Mouse (Mus musculus): ENCODE results near the gene Gm14406. TPM values are rescaled to one million over a fixed set of nuclear protein-coding genes. Genes with fewer than 3 reads are reported as not detected.
"Not testable (repeated sequence)": the region's sequence is repeated elsewhere in the genome, so short reads cannot be mapped to it uniquely, and the experiment has no call there.

The Gm14406 gene
- polyA plus RNA-seq (2015; fragmentation: Nextera tagmentation; extraction: Ambion mirVana), result not detected in 2 replicates

DNA sequence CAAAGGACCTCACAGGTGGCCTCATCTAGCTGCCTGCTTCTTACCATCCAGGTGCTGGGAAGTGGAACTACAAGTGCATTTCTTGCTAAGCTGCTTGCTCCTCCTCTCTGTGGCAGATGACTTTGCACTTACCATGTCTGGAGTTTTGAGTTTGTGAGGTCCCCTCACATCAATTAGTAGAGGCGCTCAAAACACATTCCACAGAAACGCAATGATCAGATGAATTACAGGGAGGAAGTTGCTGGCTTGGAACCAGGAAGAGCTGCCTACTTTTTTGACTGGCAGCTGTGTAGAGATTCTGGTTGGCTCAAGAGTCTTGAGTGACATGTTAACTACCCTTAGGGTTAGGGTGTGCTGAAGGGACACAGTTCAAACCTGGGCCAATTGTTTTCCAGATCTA is at the start of gene Gm14406:
Gene Gm14406, minus strand, starts transcription at position 213 of the 400 bp plus-strand sequence.
- not testable (repeated sequence) for H3K4me2 ChIP-seq (replicated peaks; ENCODE audit: low read depth, low read length); H3K36me3 ChIP-seq (ENCODE audit: insufficient read depth, low read length); H3K9ac ChIP-seq (replicated peaks; ENCODE audit: low read depth); H3K9me3 ChIP-seq (ENCODE audit: low read length); H3K4me3 ChIP-seq (ENCODE audit: low read depth, low read length); DNase-seq (ENCODE audit: low spot score); H3K27me3 ChIP-seq (replicated peaks; ENCODE audit: insufficient read depth, low read length); H3K27ac ChIP-seq (ENCODE audit: low read length); H3K4me1 ChIP-seq (ENCODE audit: insufficient read depth, low read depth, low read length); ATAC-seq
- 82% methylated on average over 2 of the region's 2 CpGs for WGBS

DNA sequence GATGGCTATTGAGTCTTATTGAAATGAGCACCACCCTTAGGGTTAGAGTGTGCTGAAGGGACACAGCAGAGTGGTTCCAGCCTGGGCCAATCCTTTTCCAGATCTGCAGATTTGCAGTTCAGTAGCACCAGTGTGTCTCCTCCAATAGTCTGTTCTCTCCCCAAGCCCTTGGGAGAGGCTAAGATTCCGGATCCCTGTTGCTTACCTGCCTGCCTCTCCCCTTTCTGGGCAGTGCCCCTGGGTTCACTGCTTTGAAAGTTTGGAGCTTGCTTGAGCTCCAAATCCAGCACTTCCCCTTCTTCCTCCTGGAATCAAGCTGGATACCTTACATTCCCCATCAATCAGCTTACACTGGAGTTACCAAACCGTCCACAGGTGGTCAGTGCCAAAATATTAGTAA is 2.9 kb downstream of the Gm14406 start:
- H3K4me2 ChIP-seq (replicated peaks; ENCODE audit: low read depth, low read length); ATAC-seq; H3K9me3 ChIP-seq (ENCODE audit: low read length); H3K4me1 ChIP-seq (ENCODE audit: insufficient read depth, low read depth, low read length); H3K4me3 ChIP-seq (ENCODE audit: low read depth, low read length); H3K27me3 ChIP-seq (replicated peaks; ENCODE audit: insufficient read depth, low read length); H3K27ac ChIP-seq (ENCODE audit: low read length); DNase-seq (ENCODE audit: low spot score); H3K9ac ChIP-seq (replicated peaks; ENCODE audit: low read depth); H3K36me3 ChIP-seq (ENCODE audit: insufficient read depth, low read length): not testable (repeated sequence)
- 71% methylated on average over 1 of the region's 2 CpGs for WGBS

DNA sequence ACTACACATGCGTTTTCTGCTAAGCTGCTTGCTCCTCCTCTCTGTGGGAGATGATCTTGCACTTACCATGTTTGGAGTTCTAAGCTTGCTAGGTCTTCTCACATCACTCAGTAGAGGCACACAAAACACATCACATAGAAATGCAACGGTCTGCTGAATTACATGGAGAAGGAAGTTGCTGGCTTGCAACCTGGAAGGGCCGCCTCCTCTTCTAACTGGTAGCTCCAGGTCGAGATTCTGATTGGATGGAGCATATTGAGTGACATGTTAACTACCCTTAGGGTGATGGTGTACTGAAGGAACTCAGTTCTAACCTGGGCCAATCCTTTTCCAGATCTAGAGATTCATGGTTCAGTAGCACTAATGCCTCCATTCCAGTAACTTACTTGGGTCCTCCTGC is 18.6 kb downstream of the Gm14406 start:
- H3K4me3 ChIP-seq (ENCODE audit: low read depth, low read length); H3K36me3 ChIP-seq (ENCODE audit: insufficient read depth, low read length); H3K9me3 ChIP-seq (ENCODE audit: low read length); ATAC-seq; H3K9ac ChIP-seq (replicated peaks; ENCODE audit: low read depth); H3K27ac ChIP-seq (ENCODE audit: low read length); H3K27me3 ChIP-seq (replicated peaks; ENCODE audit: insufficient read depth, low read length); H3K4me2 ChIP-seq (replicated peaks; ENCODE audit: low read depth, low read length); DNase-seq (ENCODE audit: low spot score); H3K4me1 ChIP-seq (ENCODE audit: insufficient read depth, low read depth, low read length): not testable (repeated sequence)
- WGBS, result 58% methylated on average over 4 of the region's 4 CpGs

DNA sequence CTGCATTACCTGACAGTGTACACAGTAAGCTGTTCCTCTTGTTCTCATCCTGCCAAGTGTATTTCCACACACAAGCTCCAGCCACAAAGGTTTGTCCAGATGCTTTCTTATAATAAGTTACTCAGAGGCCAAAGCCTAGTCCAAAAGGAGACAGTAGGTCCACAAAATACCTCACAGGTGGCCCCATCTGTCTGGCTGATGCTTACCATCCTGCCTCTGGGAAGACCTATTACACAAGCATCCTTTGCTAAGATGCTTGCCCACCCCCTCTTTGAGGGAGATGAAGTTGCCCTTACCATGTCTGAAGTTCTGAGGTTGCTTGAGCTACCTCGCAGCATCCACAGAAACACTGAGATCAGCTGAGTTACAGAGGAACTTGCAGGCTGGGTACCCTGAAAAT is 22.7 kb downstream of the Gm14406 start:
- H3K27ac ChIP-seq (ENCODE audit: low read length); H3K9ac ChIP-seq (replicated peaks; ENCODE audit: low read depth); H3K27me3 ChIP-seq (replicated peaks; ENCODE audit: insufficient read depth, low read length); H3K4me2 ChIP-seq (replicated peaks; ENCODE audit: low read depth, low read length); H3K4me1 ChIP-seq (ENCODE audit: insufficient read depth, low read depth, low read length); H3K4me3 ChIP-seq (ENCODE audit: low read depth, low read length); H3K36me3 ChIP-seq (ENCODE audit: insufficient read depth, low read length); DNase-seq (ENCODE audit: low spot score); ATAC-seq; H3K9me3 ChIP-seq (ENCODE audit: low read length): not testable (repeated sequence)
- 60% methylated on average over 1 of the region's 1 CpGs for WGBS

DNA sequence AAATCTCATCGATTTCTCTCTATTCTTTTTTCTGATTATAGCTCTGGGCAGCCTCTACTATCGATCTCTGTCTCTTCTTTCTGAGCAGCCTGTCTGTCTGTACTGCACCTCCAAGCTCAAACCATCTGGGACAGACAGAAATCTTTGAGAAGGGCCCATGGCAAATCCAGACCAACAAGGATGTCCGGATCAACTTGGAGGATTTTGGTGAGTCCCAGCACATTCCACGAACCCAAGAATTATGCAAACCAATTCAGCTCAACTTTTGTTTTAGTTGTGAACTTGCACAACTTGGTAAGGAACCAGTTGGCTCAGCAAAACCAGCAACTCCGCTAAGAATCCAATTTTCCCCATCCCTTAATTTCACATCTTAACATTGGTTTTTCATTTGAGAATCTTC is 40.3 kb downstream of the Gm14406 start:
- 75% methylated on average over 5 of the region's 5 CpGs for WGBS
- H3K27ac ChIP-seq (ENCODE audit: low read length); H3K4me1 ChIP-seq (ENCODE audit: insufficient read depth, low read depth, low read length); H3K36me3 ChIP-seq (ENCODE audit: insufficient read depth, low read length); H3K4me3 ChIP-seq (ENCODE audit: low read depth, low read length); H3K27me3 ChIP-seq (replicated peaks; ENCODE audit: insufficient read depth, low read length); H3K9ac ChIP-seq (replicated peaks; ENCODE audit: low read depth); ATAC-seq; H3K9me3 ChIP-seq (ENCODE audit: low read length); DNase-seq (ENCODE audit: low spot score); H3K4me2 ChIP-seq (replicated peaks; ENCODE audit: low read depth, low read length): not testable (repeated sequence)

DNA sequence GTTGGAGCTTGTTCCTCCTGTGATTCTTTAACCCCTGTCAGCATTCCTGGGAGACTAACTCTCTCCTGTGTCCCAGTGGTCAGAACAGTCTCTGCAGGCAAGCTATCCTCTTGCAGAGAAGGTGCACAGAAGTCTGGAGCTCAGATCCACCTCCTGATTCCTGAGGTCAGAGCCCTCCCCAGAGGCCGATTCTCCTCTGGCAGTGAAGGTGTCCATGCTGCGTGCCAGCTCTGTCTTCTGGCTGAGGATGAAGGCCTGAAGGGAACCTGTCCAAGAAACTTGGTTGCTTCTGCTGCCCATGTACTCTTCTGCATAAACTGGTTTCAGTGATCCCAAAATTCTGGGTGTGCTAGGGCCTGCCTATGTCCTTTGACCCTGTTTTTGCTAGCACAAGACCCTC is 40.9 kb downstream of the Gm14406 start:
- H3K9ac ChIP-seq (replicated peaks; ENCODE audit: low read depth); H3K4me3 ChIP-seq (ENCODE audit: low read depth, low read length); ATAC-seq; H3K4me1 ChIP-seq (ENCODE audit: insufficient read depth, low read depth, low read length); H3K27ac ChIP-seq (ENCODE audit: low read length); H3K4me2 ChIP-seq (replicated peaks; ENCODE audit: low read depth, low read length); H3K9me3 ChIP-seq (ENCODE audit: low read length); H3K36me3 ChIP-seq (ENCODE audit: insufficient read depth, low read length); H3K27me3 ChIP-seq (replicated peaks; ENCODE audit: insufficient read depth, low read length); DNase-seq (ENCODE audit: low spot score): not testable (repeated sequence)
- 72% methylated on average over 2 of the region's 2 CpGs for WGBS

DNA sequence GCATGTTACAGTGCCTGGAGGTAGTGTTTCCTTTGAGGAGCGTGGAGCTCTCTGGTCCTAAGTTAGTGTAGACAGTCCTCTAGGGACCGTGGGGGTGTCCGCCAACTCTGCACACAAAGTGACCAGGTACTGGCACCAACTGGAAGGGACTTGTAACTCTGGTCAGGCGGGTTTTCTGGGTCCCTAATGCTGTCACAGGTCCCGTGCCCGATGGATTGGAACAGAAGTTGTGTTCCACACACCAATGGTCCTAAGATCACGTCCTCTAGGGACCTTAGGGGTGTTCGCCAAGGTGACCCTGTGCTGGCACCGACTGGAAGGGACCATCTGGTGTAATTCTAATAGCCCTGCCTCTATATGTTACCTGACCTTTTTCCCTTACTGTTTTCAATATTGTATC is 42.1 kb downstream of the Gm14406 start:
- 75% methylated on average over 9 of the region's 9 CpGs for WGBS

DNA sequence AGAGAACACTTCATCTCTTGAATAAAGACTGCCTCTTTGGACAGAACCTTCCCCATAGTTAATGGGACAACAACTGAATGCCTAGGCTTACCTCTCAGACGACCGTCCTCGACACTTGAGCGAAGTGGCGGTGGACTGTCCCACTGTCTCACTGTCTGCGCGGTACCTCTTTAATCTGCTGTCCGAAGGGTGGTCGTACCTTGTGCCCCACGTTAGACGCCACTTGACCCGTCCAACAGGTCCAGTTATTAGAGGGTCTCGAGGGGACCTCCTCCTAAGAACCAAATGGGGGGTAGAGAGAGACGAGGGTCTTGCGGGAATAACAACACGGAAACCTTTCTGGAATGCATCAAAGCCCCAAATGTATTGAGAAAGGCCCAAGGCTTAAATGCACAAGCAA is 53.8 kb downstream of the Gm14406 start:
- H3K4me3 ChIP-seq (ENCODE audit: low read depth, low read length); ATAC-seq; H3K4me1 ChIP-seq (ENCODE audit: insufficient read depth, low read depth, low read length); H3K27ac ChIP-seq (ENCODE audit: low read length); H3K27me3 ChIP-seq (replicated peaks; ENCODE audit: insufficient read depth, low read length); H3K36me3 ChIP-seq (ENCODE audit: insufficient read depth, low read length); DNase-seq (ENCODE audit: low spot score); H3K9me3 ChIP-seq (ENCODE audit: low read length); H3K9ac ChIP-seq (replicated peaks; ENCODE audit: low read depth); H3K4me2 ChIP-seq (replicated peaks; ENCODE audit: low read depth, low read length): not testable (repeated sequence)
- WGBS, result 87% methylated on average over 16 of the region's 16 CpGs

More for the DNA sequence above, 42.1 kb downstream of the Gm14406 start:
- Histone ChIP-seq H3K27ac (ENCODE audit: low read length) (no peak overlapping the region), H3K4me1 (ENCODE audit: insufficient read depth, low read depth, low read length) (no peaks in the 10 kb centered on the region), H3K4me2 (replicated peaks; ENCODE audit: low read depth, low read length) (no peak overlapping the region), H3K27me3 (replicated peaks; ENCODE audit: insufficient read depth, low read length) (no peaks in the 10 kb centered on the region), H3K9ac (replicated peaks; ENCODE audit: low read depth) (no peak overlapping the region), H3K36me3 (ENCODE audit: insufficient read depth, low read length) (no peaks in the 10 kb centered on the region), H3K4me3 (ENCODE audit: low read depth, low read length) (no peak overlapping the region), H3K9me3 (ENCODE audit: low read length) (no peaks in the 10 kb centered on the region)
- ATAC-seq (no peak), DNase-seq (ENCODE audit: low spot score) (no peak)
- TF ChIP-seq EP300 (IDR thresholded peaks at IDR 0.05) (no peak), CTCF (IDR thresholded peaks at IDR 0.05) (no peak)

DNA sequence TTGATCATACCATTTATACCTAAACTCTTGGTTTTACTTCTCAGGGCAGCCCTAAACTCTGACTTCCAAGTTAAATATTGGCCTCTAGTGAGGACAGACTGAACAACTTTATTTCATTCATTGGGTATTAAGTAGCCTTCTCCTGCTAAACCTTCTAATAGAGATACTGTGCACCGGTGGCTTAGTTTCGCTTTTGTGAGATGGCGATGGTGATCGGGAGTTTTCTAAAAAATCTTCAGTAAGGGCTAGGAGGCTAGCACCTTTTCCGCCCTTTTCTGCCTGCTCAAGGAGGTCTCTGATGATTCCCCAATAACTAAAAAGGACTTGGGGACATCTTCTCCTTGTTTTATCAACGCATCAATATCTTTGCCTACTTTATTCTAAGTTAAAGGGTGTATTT is 54.3 kb downstream of the Gm14406 start:
- WGBS, result 87% methylated on average over 6 of the region's 6 CpGs
- ATAC-seq; H3K9me3 ChIP-seq (ENCODE audit: low read length); H3K36me3 ChIP-seq (ENCODE audit: insufficient read depth, low read length); H3K27ac ChIP-seq (ENCODE audit: low read length); H3K4me2 ChIP-seq (replicated peaks; ENCODE audit: low read depth, low read length); H3K4me3 ChIP-seq (ENCODE audit: low read depth, low read length); DNase-seq (ENCODE audit: low spot score); H3K4me1 ChIP-seq (ENCODE audit: insufficient read depth, low read depth, low read length); H3K9ac ChIP-seq (replicated peaks; ENCODE audit: low read depth); H3K27me3 ChIP-seq (replicated peaks; ENCODE audit: insufficient read depth, low read length): not testable (repeated sequence)

All from lung, postnatal 0 days (tissue).